Mouse (Mus musculus) lung, postnatal 0 days (tissue): ENCODE measurements around the gene Elmod1.

Source experiments
- CTCF ChIP-seq: IDR thresholded peaks from 2 replicates; pipeline ENCODE4 v1.5.1; 2016; ENCODE audit warnings: antibody characterized with exemption, mild to moderate bottlenecking
- EP300 ChIP-seq: IDR thresholded peaks from 2 replicates; pipeline ENCODE4 v1.6.1; 2016; ENCODE audit warnings: antibody characterized with exemption, mild to moderate bottlenecking, control low read depth

DNA sequence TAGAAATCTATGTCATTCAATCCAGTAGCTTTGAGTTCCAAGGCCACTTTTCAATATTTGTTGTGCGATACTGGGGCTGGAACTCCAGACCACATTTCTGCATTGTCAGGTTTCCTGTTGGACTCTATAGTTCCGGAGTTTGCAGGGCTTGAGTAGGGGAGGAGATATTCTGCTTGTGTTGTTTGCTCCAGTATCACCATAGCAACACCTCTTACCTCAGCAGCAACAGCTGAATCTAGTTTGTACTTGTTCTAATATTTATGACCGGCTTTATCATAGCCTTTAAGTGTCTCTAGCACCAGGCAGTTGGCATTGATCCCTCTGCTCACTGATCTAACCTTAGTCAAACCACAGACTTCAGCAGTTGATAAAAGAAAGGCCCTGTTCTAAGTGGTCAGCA is 47.7 kb upstream of the Elmod1 start:
- TF ChIP-seq CTCF (no peak), EP300 (no peak)
